Mouse (Mus musculus) E14TG2a.4 (cell line): ENCODE measurements around the gene Fry.

ENCODE experiments used
- H3K27me3 ChIP-seq: 2 replicates; pipeline ENCODE4 v1.6.1; 2014; ENCODE audit warnings: low read length, control low read depth; ENCODE audit not compliant: insufficient read depth
- H3K36me3 ChIP-seq: 2 replicates; pipeline ENCODE4 v1.6.1; 2014; ENCODE audit warnings: low read length, control low read depth; ENCODE audit not compliant: insufficient read depth
- H3K4me1 ChIP-seq: replicated peaks from 2 replicates; pipeline ENCODE4 v1.6.1; 2014; ENCODE audit warnings: low read depth, low read length, control low read depth
- H3K4me3 ChIP-seq: replicated peaks from 2 replicates; pipeline ENCODE4 v1.5.1; 2014; ENCODE audit warnings: mild to moderate bottlenecking, low read length
- H3K9me3 ChIP-seq: 2 replicates; pipeline ENCODE4 v1.6.1; 2014; ENCODE audit warnings: low read length, control low read depth
- CTCF ChIP-seq: conservative IDR thresholded peaks from 2 replicates; pipeline ENCODE4 v1.5.1; 2014; ENCODE audit warnings: low read length
- NANOG ChIP-seq: IDR thresholded peaks from 2 replicates; pipeline ENCODE4 v1.6.1; 2014; ENCODE audit warnings: borderline replicate concordance, low read length, mixed read lengths
- POU5F1 ChIP-seq: IDR thresholded peaks from 2 replicates; pipeline ENCODE4 v1.6.1; 2014; ENCODE audit warnings: low read length, borderline replicate concordance

Gene Fry

DNA sequence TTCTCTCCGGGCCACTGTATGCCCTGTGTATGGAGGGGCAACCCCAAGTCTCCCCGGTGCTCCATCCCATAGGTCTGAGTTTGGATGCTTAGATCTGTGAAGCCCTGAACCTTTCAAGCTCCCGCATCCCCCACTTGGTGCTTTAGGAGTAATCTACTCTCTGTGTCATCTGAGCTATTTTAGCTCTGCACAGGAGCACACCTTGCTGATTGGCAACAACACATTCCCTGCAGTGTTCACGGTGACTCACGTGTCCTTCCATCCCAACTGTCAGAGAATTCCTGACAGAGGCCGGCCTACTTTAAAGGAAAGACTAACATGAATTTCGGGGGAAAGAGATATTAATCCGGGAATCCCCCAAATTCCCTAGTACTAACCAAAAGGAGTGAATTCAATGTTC lies 2.2 kb downstream of the Fry start:
- no peak for TF ChIP-seq POU5F1
- TF ChIP-seq CTCF: no peak
- no peak for TF ChIP-seq NANOG
- Histone ChIP-seq H3K27me3 (no peaks in the 10 kb centered on the region), H3K4me1 (peaks cover 24% of the 10 kb centered on the region), H3K36me3 (no peaks in the 10 kb centered on the region), H3K9me3 (peaks cover 4% of the 10 kb centered on the region), H3K4me3 (no peak overlapping the region)

DNA sequence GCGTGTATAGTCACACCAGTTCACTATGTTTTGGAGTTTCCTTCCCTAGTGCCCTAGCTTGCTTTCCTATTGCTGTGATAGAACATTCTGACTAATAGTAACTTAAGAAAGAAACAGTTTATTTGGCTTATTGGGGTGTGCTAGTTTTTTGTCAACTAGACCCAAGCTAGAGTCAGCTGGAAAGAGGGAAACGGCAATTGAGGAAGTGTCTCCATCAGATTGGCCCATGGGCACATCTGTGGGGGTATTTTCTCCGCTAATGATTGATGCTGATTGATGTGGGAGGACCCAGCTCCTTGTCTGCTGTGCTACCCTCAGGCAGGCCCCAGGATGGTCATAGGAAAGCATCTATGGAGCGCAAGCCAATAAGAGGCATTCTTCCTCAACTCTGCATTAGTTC lies 3.6 kb downstream of the Fry start:
- Histone ChIP-seq H3K27me3 (no peaks in the 10 kb centered on the region), H3K4me3 (no peak overlapping the region), H3K36me3 (no peaks in the 10 kb centered on the region), H3K9me3 (peaks cover under 1% of the 10 kb centered on the region), H3K4me1 (peaks cover 19% of the 10 kb centered on the region)
- TF ChIP-seq POU5F1 (no peak), NANOG (no peak), CTCF (no peak)

DNA sequence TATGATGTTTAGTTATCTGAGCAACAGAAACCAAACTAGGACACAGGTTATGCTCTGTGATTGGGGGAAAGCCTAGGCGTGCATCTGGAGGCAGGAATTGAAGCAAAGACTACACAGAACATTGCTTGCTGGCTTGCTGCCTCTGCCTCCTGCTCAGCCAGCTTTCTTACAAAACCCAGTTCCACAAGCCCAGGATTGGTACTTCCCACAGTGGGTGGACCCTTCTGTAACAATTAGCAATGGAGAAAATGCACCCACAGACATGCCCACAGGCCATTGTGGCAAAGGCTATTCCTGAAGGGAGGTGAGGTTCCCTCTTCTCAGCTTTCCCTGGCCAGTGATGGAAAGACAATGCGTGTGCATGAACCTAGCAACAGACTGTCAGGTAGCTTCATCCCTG lies 4.1 kb downstream of the Fry start:
- Histone ChIP-seq H3K27me3 (no peaks in the 10 kb centered on the region), H3K4me3 (no peak overlapping the region), H3K4me1 (peaks cover 16% of the 10 kb centered on the region), H3K9me3 (no peaks in the 10 kb centered on the region), H3K36me3 (no peaks in the 10 kb centered on the region)
- TF ChIP-seq NANOG: no peak

DNA sequence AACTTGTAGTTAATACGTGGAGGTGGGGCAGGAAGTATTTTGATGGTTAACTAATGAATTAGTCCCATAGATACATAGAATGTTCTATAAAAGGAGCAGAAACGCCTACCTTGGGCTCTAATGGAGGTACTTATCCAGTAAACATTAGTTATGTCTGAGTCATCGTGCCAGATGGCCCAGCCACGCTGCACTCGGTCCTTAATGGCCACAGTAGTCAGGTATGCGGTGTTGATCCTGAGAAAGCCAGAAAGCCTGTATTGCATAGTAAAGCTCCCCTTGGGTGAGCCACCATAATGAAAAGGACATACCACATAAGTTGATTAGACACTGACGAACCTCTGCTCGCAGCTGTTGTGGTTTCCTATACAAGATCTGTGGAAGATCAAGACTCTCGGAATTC lies 7.5 kb downstream of the Fry start:
- Histone ChIP-seq H3K4me3 (no peak overlapping the region), H3K4me1 (peaks cover 2% of the 10 kb centered on the region; the same call in 1 of the 2 replicates), H3K36me3 (no peaks in the 10 kb centered on the region), H3K27me3 (no peaks in the 10 kb centered on the region), H3K9me3 (no peaks in the 10 kb centered on the region)
- no peak for TF ChIP-seq NANOG
- TF ChIP-seq POU5F1: no peak
- no peak for TF ChIP-seq CTCF

DNA sequence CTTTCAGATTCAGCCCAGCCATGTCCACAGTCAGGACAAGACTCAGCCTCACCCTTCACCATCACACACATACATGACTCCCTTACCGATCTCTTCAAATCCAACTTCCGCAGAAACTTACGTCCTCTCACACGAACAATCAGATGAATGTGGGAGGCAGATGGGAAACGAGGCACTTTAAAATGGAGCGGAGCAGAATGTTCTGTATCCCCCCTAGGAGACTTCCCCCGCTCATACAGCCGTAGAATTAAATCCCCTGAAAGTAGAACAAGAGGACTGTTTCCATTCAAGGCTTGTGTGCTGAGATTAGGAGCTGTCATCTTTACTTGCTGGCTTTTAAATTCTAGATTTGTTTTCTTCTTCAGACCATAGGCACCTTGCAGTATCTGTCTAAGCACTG lies 10.0 kb downstream of the Fry start:
- Histone ChIP-seq H3K27me3 (no peaks in the 10 kb centered on the region), H3K4me3 (no peak overlapping the region), H3K9me3 (no peaks in the 10 kb centered on the region), H3K4me1 (no peaks in the 10 kb centered on the region), H3K36me3 (no peaks in the 10 kb centered on the region)
- TF ChIP-seq NANOG: no peak
- TF ChIP-seq POU5F1: no peak
- no peak for TF ChIP-seq CTCF

DNA sequence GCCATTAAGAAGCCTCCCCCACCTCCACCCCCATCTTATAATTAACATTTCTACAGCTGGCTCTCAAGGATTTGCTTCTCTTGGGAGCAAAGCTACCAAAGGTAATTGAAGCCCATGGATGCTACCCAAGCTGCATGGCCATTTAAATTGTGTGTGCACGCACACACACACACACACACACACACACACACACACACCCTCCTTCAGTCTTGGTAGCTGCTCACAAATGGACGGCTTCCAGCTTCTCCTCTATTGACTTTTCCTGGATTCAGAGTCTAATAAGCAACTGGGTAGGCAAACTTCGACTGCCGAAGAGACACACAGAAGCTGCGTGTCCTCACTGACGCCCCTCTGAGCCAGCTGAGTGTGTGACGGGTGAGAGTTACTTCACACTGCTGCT lies 11.7 kb downstream of the Fry start:
- Histone ChIP-seq H3K4me1 (no peaks in the 10 kb centered on the region), H3K27me3 (no peaks in the 10 kb centered on the region), H3K36me3 (no peaks in the 10 kb centered on the region), H3K4me3 (no peak overlapping the region), H3K9me3 (no peaks in the 10 kb centered on the region)
- TF ChIP-seq CTCF (no peak), NANOG (no peak), POU5F1 (no peak)

DNA sequence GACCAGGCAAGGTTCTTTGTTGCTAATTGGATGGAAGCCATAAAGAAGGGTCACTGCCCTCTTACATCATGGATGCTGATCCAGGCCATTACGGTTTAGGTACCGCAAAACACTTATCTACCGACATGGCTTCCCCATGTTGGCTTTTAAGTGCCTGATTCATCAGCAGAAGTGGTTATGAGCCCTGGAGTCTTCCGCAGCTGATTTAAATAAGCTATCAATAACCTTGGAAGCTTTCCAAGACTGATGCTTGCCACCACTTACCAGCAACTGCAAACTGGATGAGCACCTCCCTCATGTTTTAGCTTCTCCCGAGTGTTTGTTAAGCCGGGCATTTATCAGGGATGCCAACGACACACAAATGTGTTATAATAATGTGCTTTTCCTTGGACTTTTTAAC lies 12.7 kb downstream of the Fry start:
- TF ChIP-seq NANOG (no peak), POU5F1 (no peak), CTCF (no peak)
- Histone ChIP-seq H3K4me1 (no peaks in the 10 kb centered on the region), H3K4me3 (no peak overlapping the region), H3K9me3 (no peaks in the 10 kb centered on the region), H3K27me3 (no peaks in the 10 kb centered on the region), H3K36me3 (no peaks in the 10 kb centered on the region)

DNA sequence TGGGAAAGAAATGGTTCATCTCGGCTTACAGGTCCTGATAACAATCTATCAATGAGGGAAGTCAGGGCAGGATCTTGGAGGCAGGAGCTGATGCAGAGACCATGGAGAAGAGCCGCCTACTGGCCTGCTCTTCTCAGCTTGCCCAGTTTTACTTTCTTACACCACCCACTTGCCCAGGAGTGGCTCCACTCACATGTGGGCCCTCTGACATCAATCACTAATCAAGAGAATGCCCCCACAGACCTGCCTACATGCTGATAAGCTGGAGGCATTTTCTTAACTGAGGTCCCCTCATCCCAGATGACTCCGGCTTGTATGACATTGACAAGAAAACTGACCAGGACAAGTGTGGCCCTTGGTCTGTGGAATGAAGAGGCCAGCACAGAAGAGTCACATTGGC lies 16.2 kb downstream of the Fry start:
- Histone ChIP-seq H3K4me1 (peaks cover 3% of the 10 kb centered on the region; the same call in 1 of the 2 replicates), H3K36me3 (no peaks in the 10 kb centered on the region), H3K4me3 (no peak overlapping the region), H3K27me3 (no peaks in the 10 kb centered on the region), H3K9me3 (no peaks in the 10 kb centered on the region)
- TF ChIP-seq NANOG: no peak
- no peak for TF ChIP-seq CTCF
- no peak for TF ChIP-seq POU5F1

DNA sequence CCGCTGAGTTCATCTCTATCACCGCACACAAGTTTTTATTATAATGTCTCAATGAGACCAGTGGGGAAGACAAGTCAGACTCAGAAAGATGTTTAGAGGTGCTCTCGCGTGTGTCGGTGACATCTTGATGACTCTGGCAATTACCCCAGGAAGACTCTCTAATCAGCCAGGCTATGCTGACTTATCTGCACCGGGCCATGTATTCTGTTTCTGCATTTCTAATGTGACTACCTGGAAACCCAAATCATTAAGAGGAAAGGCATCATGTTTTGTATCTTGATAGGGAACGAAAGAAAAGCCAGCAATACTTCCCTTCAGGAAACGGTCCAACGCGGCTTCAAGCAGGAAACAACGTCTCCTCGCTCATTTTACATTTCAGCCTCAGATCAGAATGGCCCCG lies 17.1 kb downstream of the Fry start:
- H3K4me1 ChIP-seq: peaks cover 3% of the 10 kb centered on the region; the same call in 1 of the 2 replicates

More for the DNA sequence above, 17.1 kb downstream of the Fry start:
- no peaks in the 10 kb centered on the region for H3K36me3 ChIP-seq
- TF ChIP-seq NANOG (no peak), CTCF (no peak), POU5F1 (no peak)
- H3K27me3 ChIP-seq: no peaks in the 10 kb centered on the region
- H3K9me3 ChIP-seq: no peaks in the 10 kb centered on the region
- H3K4me3 ChIP-seq: no peak overlapping the region
